Mouse (Mus musculus) natural killer cell, adult 2 months (primary cell): Measurements from ENCODE around the gene D930020B18Rik.

Source experiments
- DNase-seq, 2 experiments: peaks; one replicate each; pipeline ENCODE4 v3.0.0; 2022; ENCODE audit warnings: low spot score in 2 of 2

Gene D930020B18Rik

DNA sequence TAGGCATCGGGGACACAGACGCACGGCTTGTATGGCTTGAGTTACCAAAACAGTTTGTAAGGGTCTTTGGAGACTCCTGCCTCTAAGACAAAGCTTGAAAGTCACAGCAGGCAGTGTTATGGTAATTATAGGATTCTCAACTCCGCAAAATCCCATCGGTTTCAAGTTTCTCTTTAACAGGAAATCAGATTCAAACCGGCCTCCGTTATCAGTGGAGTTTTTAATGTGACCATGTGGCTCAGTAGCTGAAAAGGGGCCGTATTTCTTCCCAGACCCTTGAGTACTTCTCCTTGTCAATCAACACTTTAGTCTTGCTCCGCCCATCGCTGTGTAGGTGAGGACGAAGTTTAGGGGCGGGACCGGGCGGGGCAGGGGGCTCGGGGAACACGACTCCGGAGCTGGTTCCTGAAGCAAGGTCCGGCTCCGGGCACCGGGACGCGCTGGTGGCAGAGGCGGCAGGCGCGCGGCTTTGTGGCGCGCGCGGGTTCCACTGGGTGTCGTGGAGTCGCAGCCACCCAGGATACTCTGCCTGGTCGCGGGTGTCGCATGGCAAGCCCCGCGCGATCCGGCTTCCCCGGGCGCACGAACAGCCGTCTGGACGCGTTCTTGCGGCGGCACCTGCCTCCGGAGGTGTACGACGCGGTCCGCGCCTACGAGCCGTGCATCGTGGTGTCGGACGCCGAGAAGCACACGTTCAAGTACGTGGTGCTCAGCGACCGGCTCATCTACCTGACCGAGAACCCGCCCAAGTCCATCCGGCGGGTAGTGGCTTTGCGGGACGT, at the start of gene D930020B18Rik:
Gene D930020B18Rik (plus strand): TSS at position 317 of the 782 bp plus-strand sequence.
- DNase-seq, result no peak

DNA sequence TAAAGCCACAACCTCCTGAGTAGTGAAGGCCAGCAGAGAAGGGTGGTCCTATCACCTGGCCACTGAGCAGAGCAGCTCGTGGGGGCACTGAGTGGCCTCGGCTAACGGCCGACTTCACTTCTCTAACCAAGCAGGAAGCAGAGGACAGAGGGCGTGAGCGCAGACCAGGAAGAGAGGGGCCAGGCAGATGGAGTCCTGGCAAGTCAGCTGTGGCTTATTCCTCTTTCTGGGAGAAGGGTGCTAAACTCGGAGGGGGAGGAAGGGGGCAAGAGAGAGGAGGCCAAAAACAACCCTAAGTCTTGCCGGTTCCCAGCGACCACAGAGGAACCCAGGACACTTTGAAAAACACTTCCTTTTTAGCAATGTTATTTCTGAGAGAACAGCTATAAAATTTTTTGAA, 44.8 kb upstream of the D930020B18Rik start:
- no peak for DNase-seq

DNA sequence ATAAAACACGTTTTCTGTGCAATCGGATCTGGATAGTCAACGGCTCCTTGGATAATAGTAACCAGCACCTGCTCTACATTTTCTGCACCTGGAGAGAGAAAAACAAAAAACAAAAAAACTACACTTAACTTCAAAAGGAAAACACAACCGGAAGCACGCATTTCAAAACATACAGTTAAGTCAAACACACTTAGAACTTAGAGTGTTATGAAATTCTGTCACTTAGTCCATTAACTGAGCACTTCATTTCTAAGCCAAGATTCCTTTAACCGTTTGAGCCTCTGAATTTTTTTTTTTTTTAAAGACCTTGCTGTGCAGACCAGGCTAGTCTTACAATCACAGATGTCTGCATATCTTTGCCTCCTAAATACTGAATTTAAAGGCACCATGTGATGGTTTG, 40.1 kb upstream of the D930020B18Rik start:
- DNase-seq, result no peak

DNA sequence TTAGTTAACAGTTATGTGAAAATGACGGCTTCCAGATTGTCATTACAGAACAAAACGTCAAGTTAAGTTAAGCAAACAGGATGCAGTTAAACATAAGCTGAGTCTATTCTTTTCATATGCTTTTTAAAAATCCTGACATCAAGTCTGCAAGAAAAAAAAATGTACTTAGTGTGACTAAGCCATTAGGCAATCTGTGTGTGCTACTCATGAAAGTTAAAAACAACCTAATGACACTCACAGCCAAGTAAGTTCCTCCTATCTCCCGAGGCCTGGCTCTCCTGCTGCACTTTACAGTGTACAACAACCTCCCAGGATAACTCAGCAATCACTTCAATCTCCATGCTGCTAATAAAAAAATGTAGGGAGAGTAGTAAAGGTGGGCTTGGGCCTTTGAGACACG, 37.8 kb upstream of the D930020B18Rik start:
- DNase-seq, result no peak

DNA sequence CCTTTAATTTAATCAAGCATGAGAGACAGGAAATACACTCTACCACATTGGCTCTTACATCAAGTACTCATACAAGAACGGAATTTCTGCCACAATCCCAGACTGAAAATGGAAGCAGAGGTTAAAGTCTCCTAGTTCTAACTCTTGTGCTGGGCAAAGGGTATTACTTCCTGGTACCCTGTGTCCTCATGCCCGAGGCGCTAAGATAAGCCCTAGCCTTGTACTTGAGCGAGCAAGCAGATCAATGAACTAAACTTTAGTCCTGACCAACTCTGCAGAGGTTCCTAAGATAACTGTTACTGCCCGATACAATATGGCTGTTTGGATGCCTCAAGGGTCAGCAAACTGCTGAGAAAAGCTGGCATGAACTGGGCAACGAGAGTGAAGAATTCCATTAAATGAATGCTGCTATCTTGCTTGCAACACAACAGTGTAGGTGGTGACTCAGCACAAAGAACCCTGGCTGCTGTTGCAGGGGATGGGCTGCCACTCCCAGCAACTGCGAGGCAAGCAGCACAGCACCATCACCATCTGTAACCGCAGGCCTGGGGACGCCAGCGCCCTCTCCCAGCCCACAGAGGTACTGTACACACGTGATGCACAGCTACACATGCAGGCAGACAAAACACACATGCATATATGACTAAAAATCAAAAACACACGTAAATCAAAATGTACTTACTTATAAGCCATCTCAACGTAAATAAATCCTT, 36.6 kb upstream of the D930020B18Rik start:
- no peak for DNase-seq

DNA sequence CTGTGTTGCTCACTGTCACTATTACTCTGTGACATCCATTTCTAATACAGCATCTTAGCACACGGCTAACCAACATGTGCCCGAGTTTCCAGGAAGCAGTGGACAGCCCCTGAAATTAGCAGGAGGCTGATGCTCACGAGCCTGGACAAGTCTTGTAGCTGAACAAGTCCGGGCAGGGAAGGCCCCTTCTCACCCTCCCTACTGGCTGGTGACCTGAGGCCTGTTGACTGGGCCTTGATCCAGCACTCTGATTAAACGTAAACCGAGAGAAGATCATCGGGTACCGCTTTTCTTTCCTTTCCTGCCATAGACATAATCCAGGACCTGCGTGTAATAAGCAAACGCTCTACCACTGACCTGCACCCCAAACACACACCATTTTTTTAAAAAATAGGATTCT, 33.2 kb upstream of the D930020B18Rik start:
- no peak for DNase-seq

DNA sequence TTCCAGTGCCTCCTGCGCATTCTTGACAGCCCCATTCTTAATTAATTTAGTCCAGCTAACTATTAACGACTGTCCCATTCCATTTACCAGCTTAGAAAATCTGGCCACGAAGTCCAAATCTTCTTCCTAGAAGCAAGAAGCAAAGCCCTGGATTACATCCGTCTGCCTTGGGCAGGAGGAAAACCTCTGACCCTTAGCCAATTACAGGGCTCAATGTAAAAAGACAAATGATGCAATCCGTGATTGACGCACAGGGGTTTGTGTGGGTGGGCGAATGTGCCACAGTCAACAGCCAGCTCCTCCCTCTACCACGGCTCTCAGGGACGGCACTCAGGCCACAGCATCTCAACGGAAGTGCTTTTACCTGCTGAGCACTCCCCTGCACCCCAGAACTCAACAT, 29.8 kb upstream of the D930020B18Rik start:
- DNase-seq, result no peak

DNA sequence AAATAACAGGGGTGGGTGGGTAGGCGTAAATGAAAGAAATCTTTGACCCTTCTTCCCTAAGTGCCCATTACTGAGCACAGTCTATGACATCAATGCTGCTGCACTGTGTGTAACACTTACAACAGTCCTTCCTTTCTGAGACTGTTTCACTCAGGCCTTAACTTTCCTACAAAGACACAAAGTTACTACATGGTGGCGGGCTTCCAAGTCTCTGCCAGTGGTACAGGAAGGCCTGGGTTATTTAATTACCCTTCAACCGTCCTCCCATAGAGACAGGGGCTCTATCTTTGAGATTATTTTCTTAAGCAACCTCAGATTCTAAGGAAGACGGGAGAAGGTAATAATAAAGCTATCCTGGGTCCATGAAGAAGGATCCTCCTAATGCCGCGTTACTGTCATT, 28.9 kb upstream of the D930020B18Rik start:
- DNase-seq, result no peak

DNA sequence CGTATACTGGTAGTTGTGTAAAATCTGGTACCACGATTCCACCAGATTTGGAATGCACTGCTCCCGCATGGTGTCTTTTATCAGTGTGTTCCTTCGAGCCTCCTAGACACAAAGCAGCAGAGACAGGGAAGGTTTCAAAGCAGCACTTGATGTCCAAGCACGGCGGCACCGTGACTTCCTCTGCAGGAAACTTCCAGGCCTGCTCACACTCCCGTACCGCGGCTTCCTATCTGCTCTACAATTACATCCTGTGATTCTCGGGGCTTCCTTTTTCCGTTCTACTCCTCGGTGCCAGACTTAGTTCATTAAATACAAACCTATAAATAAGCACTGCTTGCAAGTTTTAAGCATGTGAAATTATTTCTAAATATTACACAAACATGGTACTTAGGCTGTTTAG, 27.8 kb upstream of the D930020B18Rik start:
- DNase-seq, result no peak

DNA sequence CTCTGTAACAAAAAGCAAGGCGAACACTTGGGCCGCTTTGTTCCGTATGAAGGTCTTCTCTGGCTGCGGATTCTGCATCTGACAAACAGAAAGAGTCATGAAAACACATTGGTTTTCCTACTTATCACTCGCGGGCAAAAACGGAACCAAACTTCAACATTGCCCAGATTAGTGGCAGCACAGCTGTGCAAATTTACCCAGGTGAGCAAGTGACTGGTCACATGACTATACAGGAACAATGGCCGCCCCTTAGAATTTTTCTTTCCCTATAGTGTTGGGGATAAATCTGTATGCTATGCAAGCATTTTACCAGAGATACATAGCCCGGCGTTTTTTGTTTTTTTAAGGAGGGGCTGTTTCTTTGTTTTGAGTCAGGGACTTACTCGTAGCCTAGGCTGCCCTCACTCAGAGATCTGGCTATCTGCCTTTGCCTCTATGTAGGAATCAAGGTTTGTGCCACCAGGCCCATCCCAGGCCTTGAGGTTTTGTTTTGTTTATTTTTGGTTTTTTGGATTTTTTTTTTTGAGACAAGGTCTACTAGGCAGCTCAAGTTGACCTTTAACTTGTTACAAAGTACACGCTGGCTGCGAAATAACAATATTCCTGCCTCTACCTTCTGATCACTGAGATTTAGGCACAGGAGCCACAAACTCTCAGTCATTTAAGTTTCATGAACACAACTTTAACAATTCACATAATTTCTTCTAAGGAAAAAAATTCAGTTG, 26.1 kb upstream of the D930020B18Rik start:
- DNase-seq, result no peak

DNA sequence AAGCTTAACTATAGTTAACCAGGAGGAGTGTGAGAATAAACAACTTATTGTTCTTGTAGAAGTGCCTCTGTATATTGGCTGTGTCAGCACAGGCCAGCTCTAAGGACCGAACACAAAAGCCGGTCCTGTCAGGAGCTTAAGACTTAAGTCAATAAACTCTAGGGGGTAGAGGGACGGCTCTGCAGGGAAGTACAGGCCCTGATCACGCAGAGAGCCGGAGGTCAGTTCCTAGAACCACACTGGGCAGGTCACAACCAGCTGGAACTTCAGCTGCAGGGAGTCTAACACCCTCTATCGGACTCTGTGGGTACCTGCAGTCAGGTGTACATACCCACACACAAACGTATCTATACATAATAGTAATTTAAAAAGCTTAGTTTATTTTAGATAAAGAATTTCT, 25.5 kb upstream of the D930020B18Rik start:
- DNase-seq, result no peak

DNA sequence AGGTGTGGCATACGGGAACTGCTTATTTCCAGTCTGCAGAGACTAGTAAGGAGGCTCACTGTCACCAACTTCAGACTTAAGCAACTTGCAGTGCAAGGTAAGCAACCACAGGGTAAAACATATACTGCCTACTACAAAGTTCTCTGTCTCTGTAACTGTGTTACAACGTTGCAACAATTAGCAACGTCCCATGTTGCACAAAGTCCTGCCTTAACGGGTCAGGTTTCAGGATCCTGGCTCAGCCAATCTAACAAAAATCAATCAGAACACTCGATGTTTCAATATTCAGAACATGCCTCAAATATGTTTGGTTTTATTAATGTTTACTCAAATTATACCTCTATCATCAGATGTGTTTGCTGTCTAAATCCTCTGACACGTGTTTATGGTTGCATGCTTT, 19.0 kb upstream of the D930020B18Rik start:
- DNase-seq, result no peak

DNA sequence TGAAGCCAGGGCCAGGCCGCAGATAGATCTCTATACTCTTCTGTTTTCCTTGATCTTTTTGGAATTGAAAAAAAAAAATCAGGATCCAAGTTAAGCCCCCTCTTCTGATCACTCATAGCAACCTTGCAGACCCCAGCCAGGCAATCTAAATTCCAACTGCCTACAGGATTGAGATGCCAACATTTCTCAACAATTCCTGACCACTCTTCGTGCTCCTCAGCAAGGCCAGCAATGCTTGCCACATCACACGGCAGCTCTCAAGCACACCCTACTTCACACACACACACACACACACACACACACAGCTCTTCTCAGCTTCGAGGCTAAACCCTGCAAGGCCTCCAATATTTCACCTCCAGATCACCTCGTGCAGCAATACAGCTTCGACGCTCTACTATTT, 17.7 kb upstream of the D930020B18Rik start:
- no peak for DNase-seq

DNA sequence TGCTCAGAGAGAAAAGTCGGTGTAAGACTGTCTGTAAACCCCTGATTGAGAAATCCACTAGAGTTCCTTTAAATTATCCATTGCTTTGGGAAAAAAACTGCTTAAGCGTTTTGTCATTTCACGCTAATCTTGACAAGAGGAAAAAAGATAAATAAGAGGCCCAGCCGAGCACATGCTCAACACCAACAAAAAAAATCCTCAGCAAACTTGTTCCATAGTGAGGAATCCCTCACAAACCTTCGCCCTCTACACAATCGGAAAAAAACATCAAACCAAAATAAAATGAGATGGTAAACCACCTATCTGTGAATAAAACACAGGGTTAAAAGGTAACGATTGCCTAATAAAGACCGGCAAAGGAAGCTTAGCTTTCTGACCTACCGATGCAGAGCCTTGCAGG, 16.4 kb upstream of the D930020B18Rik start:
- no peak for DNase-seq

DNA sequence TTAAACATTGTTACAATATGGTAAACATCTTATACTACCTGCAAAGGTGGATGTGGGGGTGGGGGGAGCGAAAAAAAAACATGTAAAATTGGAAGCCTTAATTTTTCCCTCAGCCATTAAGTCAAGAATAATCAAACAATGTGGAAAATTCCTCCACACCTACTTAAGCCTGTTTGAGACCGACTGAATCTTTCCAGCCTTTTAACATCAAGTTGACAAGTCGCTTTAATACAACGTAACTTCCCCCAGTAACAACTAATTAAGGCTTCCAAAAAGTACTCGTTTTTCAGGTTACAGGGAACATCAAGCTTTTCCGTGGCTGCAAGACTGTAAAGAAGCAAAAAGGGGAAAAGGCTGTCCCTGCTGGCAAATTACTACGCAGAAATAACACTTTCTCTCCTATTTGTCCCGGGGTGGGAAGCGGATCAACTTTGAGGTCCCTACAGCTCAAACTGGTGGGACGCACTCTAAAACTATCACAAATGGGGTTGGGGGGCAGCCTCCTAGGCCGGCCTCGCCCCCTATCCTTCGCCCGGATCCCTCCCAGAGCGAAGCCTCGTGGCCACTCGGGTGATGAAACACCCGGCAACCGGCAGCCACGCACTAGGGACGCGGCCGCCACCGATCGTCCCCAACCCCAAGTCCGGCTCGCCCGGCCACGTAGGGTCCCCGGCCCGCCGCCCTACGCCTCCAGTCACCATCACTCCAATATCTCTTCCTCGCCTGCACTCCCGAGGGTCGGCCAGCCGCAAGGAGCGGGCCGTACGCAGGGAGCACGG, 15.8 kb upstream of the D930020B18Rik start:
- no peak for DNase-seq

DNA sequence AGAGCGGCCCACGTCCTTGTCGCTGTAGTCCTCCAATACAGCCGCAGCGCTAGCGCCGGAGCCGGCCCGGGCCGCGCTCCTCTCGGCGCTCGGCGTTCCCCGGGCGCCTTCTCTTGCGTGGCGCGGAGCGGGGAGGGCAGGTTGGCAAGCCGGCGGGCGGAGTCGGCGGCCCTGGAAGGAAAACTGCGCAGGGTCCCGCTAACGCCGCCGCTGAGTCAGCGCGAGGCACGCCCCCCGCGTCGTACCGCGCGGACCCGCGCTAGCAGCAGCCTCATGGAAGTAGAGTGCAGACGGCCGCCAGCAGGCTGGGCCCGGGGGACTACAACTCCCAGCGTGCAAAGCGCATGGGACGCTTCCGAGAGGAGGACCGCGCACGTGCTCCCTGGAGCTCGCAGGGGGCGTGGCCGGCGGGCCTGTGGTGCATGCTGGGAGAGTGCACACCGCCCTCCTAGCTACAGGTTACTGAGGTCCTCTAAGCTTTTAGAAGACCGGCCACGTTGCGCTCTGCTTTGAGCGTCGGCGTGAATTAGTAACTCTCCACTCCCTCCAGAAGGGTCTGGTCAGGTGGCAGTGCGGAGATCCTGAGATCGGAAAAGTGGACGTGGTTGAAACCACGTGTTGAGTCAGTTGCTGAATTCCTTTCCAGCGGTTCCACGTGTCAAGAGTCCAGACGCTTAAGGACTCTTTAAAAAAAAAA, 15.1 kb upstream of the D930020B18Rik start, which contains the start of gene Xpot:
Gene Xpot (minus strand): TSS at position 147 of the 697 bp plus-strand sequence.
- peak; percentile 91 to 97 for DNase-seq

DNA sequence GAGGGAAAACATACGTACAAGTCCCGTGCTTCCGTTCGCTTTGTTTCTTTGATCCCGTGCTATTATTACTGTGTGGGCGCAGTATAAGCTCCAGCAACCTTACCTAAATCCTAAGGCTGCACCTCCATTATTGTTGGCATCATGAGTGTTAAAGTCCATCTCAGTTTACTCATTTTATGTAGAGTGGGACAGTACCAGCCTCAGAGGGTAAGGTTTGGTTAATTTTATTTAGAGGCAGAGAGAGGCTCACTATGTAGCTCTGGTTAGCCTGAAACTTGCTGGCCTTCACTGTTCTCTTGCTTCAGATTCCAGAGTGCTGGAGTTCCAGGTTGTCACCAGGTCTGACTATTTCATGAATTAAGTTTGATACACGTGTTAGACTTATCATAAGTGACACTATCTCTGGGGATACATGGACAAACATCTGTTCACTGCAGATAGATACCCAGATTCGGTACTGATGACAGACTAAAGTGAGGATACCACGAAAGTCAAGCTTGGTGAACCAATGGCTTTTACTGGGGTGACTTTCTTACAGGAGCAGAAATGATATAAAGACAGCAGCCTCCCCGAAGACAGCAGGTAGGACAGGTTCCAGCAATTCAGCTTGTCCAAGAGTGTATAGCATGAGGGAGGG, 14.1 kb upstream of the D930020B18Rik start:
- no peak for DNase-seq

DNA sequence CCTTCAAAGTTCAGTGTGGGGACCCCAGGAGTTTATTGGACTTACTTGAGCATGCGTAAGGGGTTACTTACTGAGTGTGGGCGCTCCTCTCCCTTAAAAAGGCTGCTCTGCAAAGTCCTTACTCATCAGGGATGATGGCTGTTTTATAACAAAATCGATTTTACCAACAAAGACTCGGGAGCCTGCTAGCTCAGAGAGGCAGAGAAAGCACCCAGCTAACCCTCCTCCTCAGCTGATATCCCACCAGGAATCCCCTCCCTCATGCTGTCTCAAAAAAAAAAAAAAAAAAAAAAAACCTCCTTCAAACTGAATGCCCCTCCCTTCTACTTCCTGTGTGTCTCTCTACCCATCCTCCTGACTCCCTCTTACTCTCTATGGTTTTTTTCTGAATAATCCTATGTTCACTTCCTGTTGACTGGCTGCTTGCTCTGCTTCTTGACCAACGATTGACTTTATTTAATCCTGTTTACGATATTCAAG, 12.8 kb upstream of the D930020B18Rik start:
- no peak for DNase-seq

DNA sequence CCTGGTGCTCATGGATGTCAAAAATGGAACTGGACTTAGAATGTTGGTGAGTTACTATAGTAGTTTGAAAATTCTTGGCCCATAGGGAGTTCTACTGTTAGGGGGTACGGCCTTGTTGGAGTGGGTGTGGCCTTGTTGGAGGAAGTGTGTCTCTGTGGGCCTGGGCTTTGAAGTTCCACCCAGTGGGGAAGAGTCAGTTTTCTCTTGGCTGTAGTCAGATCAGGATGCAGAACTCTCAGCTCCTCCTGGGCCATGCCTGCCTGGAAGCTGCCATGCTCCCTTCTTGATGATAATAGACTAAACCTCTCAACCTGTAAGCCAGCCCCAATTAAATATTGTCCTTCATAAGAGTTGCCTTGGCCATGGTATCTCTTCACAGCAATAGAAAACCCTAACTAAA, 7.2 kb upstream of the D930020B18Rik start:
- DNase-seq, result no peak

DNA sequence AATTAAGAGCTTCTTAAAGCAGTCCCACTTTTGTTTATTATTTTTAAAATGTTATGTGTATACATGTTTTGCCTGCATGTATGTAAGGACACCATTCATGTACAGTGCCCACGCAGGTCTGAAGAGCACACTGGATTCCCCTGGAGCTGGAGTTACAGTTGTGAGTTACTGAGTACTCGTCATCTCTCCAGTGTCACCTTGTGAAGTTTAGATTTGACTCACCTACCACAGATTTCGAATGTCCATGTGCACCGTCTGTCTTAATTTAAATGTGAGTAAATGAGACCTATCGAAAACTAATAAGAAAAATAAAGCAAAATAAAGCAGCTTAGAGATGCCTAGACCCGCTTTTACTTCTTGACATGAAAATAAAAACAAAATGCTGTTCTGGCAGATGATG, 5.1 kb upstream of the D930020B18Rik start:
- no peak for DNase-seq

DNA sequence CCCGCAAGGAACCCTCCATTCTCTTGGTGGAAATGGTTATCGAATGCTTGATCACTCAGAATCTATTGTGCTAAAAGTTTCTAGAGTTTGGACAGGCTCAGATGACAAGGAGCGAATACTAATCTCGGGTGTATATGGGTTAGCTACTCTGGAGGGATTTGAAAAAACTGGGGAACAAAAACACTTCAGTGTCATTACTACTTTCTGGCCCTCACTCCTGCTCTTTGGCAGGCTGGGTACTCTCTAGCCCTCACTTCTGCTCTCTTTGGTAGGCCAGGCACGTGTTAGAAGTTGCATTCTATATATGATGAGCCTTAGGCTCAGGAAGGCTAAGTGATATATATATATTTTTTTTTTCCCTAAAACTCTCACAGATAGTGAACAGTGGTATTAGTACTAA, 1.8 kb upstream of the D930020B18Rik start:
- no peak for DNase-seq
